In genomic region chr4:147117839-147118238, GRCm38 (mm10) we compare ENCODE assay signal across 4 mouse cellular contexts. TPM values are rescaled to one million over a fixed set of nuclear protein-coding genes. Genes with fewer than 3 reads are reported as not detected.
DNase-seq lines count a peak whose midpoint lies in the region; ATAC-seq and TF ChIP-seq lines count a peak whose summit lies in the region.
"Not testable (repeated sequence)": the region's sequence is repeated elsewhere in the genome, so short reads cannot be mapped to it uniquely, and the experiment has no call there.
"Had no signal": no experiment of that assay in that cellular context is flagged by ENCODE, and none has a peak within 500 bp of the region (broad histone marks: within the 10 kb centered on the region; RNA-seq: fewer than 3 reads in every experiment).

No protein-coding gene starts in this region.

- not testable (repeated sequence) for TF ChIP-seq CTCF in lung, embryonic 14.5 days (IDR thresholded peaks at IDR 0.05; ENCODE audit: low read depth)

- not testable (repeated sequence) for H3K4me3 ChIP-seq in lung, embryonic 14.5 days (ENCODE audit: low read depth, low read length)

- not testable (repeated sequence) for H3K4me1 ChIP-seq in lung, embryonic 14.5 days (ENCODE audit: insufficient read depth)

- not testable (repeated sequence) for H3K27ac ChIP-seq in lung, embryonic 14.5 days (ENCODE audit: low read depth)

- H3K9me3 ChIP-seq in lung, embryonic 14.5 days (ENCODE audit: low read depth, low read length) = not testable (repeated sequence)

- H3K27me3 ChIP-seq in lung, embryonic 14.5 days (ENCODE audit: insufficient read depth, low read length) = not testable (repeated sequence)

- WGBS in lung, embryonic 14.5 days = 70% methylated on average over 2 of the region's 3 CpGs

- not testable (repeated sequence) for ATAC-seq in lung, embryonic 14.5 days (ENCODE audit: insufficient read depth)

- not testable (repeated sequence) for H3K36me3 ChIP-seq in lung, embryonic 14.5 days (ENCODE audit: insufficient read depth)

- DNase-seq in ES-CJ7 (ENCODE audit: low read depth, low spot score) = peak; percentile 6
- peak; percentile 84 for DNase-seq in heart, adult 11 months
- DNase-seq in lung, embryonic 14.5 days = peak; percentile 0

- not testable (repeated sequence) for H3K9ac ChIP-seq in lung, embryonic 14.5 days

- not testable (repeated sequence) for H3K4me2 ChIP-seq in lung, embryonic 14.5 days

RNA-seq across cellular contexts. Expression of gene Zfp991, which starts 14.0 kb away (rescaled TPM):
- polyA plus RNA-seq in lung, embryonic 14.5 days (2014; fragmentation: Nextera tagmentation; extraction: Ambion mirVana) = 4.3 and 4.9 TPM in 2 replicates
- polyA plus RNA-seq: G1E had no signal

Comparison
In these comparisons a context has a peak if more than half of its experiments do, and no peak if none do; other contexts are left out.
1. DNase-seq: peak in every context shown above with its lines; median percentile 84 in heart, adult 11 months; 6 in ES-CJ7; 0 in lung, embryonic 14.5 days.